Mouse (Mus musculus): ENCODE measurements around the gene Aqp9. TPM values are rescaled to one million over a fixed set of nuclear protein-coding genes. Genes with fewer than 3 reads are reported as not detected.

Gene Aqp9
- polyA plus RNA-seq, 1 experiment from 2014 or later, result 0.74 TPM

DNA sequence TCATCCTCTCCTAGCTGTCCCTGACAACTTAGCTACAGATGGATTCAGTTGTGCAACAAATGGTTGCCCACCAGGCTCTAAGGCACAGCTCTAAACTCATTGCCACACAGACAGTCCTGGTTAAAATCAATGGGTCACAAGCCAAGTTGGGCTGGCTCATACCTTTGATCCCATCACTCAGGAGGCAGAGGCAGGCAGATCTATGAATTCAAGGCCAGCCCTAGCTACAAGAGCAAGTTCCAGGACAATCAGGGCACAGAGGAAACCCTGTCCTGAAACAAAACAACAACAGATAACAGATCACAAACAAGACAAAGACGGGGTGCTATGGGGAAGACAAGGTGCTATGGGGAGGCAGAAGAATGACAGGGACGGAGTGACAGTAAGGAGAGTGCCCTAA is 3.0 kb downstream of the Aqp9 start:
- H3K9me3 ChIP-seq, result no peaks in the 10 kb centered on the region
- H3K9ac ChIP-seq, result no peak overlapping the region
- no peak overlapping the region for H3K27ac ChIP-seq
- no peaks in the 10 kb centered on the region for H3K36me3 ChIP-seq
- peaks cover 13% of the 10 kb centered on the region; the same call in 1 of the 2 replicates for H3K4me1 ChIP-seq (replicated peaks)
- 89% methylated on average over 2 of the region's 2 CpGs for WGBS
- H3K4me3 ChIP-seq (replicated peaks), result no peak overlapping the region
- no peak overlapping the region for H3K4me2 ChIP-seq (replicated peaks)
- no peak for ATAC-seq
- H3K27me3 ChIP-seq (replicated peaks), result no peaks in the 10 kb centered on the region

DNA sequence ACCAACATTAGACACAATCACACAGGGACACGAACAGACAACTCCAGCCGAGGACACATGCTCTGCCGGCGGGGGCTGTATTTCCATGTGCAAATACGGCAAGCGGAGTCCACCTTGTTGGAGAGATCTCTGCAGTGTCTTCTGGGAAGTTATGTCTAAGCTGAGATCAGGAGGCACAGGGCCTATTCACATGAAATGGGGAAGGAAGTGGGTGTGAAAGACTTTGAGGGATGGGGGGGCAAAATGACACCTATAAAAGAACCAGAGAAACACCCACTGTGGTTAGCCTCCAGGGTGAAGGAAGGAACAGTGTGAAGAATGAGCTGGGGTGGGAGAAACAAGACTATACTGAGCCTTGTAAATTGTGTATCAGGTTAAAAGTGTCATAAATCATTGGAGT is 3.4 kb downstream of the Aqp9 start:
- Histone ChIP-seq H3K4me2 (replicated peaks) (no peak overlapping the region), H3K4me1 (replicated peaks) (peaks cover 13% of the 10 kb centered on the region; the same call in 1 of the 2 replicates), H3K9ac (no peak overlapping the region), H3K36me3 (no peaks in the 10 kb centered on the region), H3K4me3 (replicated peaks) (no peak overlapping the region), H3K27me3 (replicated peaks) (no peaks in the 10 kb centered on the region), H3K27ac (no peak overlapping the region), H3K9me3 (no peaks in the 10 kb centered on the region)
- 74% methylated on average over 6 of the region's 6 CpGs for WGBS
- no peak for ATAC-seq

DNA sequence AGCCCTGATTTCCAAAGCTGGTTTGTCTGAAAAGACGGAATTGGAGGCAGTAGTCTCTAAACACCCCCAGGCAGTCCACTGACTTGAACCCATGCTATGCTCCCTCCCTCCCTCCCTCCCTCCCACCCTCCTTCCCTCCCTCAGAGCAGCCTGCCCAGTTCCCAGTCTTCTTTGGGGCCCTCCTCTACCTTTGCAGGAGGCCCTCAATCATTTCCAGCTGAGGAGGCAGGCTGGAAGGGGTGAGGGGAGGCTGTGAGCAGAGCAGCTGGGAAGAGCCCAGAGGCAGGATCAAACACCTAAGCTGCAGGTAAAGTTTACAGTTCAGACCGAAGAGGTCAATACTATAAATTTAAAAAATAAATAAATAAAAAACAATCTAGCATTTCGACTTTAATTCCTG is 4.1 kb downstream of the Aqp9 start:
- H3K4me2 ChIP-seq (replicated peaks), result no peak overlapping the region
- H3K4me3 ChIP-seq (replicated peaks), result no peak overlapping the region
- 67% methylated on average over 3 of the region's 3 CpGs for WGBS
- H3K9ac ChIP-seq, result no peak overlapping the region
- H3K36me3 ChIP-seq, result no peaks in the 10 kb centered on the region
- H3K4me1 ChIP-seq (replicated peaks), result peaks cover 13% of the 10 kb centered on the region; the same call in 1 of the 2 replicates
- no peaks in the 10 kb centered on the region for H3K9me3 ChIP-seq
- H3K27me3 ChIP-seq (replicated peaks), result no peaks in the 10 kb centered on the region
- peak; percentile 20; the same call in 1 of the 2 replicates for ATAC-seq
- H3K27ac ChIP-seq, result no peak overlapping the region

DNA sequence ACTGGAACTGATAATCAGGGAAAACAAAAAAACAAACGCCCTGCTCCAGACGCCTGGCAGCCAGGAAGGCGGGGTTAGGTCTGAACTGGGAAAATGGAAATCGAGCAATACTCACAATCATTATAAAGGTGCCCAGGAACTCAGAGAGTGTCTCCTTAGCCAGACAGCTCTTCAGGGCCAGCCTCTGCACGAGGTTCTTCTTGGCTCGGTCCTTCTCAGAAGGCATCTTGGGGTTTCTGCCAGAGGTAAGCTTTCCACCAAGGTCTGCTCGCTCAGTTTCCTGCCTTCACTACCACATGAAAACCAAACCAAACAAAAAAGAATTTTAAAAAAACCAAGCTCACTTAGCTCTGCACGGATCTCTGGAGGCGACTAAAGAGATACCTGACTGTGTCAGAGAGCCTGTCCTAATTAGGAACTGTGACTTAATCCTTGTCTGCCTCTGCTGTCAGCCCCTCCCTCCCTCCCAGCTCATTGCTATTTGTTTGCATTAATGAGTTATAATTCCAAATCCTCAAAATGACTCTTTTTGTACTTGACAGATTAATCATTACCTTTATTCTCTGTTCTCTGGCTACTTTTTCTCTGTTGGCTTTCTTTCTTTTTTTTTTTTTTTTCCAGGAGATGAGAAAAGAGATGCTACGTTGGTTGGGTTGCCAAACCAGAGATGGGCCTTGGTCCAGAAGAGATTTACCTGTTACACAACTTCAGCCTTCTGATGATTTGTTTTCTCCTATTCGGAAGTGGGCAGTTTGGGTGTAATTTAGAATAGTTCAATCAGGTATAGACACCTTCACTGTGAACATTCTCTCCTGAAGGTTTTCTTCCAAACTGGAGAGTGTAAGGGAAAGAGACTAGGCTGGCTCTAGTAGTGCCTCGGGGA is 5.4 kb downstream of the Aqp9 start:
- Histone ChIP-seq H3K4me1 (replicated peaks) (peaks cover 7% of the 10 kb centered on the region; the same call in 1 of the 2 replicates), H3K27me3 (replicated peaks) (no peaks in the 10 kb centered on the region), H3K4me3 (replicated peaks) (no peak overlapping the region), H3K4me2 (replicated peaks) (no peak overlapping the region), H3K9me3 (no peaks in the 10 kb centered on the region), H3K9ac (no peak overlapping the region), H3K27ac (no peak overlapping the region), H3K36me3 (no peaks in the 10 kb centered on the region)
- no peak for ATAC-seq
- 63% methylated on average over 12 of the region's 12 CpGs for WGBS

DNA sequence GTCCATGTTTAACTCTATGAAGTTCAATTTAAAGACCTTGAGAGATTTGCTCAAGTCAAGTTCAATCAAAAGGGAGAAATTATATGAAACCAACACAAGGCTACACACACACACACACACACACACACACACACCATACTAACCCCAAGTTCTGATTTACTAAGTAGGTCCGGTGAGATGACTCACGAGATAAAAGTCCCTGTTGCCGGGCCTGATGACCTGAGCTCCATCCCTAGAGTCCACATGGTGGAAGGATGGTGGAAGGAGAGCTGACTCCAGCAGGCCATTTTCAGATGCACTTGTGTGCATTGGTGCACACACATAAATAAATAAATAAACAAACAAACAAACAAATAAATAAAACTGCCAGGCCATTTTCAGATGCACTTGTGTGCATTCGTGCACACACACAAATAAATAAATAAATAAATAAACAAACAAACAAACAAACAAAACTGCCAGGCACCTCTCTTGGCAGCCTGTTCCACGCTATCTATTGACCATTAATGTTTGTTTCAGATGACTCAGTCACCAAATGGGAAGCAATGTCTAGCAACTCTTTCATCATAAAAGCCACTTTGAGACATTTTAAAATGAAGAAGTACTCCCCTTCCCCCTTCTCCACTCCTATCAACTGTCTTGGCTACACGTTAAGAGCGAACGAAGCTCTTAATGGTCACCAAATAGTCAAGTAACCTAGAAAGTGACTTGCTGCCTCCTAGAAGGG is 6.2 kb downstream of the Aqp9 start:
- Histone ChIP-seq H3K36me3 (no peaks in the 10 kb centered on the region), H3K4me2 (replicated peaks) (no peak overlapping the region), H3K9ac (no peak overlapping the region), H3K27ac (no peak overlapping the region), H3K4me1 (replicated peaks) (0 out of 2 replicates have a peak, but pooled peaks cover 3% of the 10 kb centered on the region), H3K4me3 (replicated peaks) (no peak overlapping the region), H3K9me3 (no peaks in the 10 kb centered on the region), H3K27me3 (replicated peaks) (no peaks in the 10 kb centered on the region)
- ATAC-seq, result no peak
- 89% methylated on average over 8 of the region's 8 CpGs for WGBS

DNA sequence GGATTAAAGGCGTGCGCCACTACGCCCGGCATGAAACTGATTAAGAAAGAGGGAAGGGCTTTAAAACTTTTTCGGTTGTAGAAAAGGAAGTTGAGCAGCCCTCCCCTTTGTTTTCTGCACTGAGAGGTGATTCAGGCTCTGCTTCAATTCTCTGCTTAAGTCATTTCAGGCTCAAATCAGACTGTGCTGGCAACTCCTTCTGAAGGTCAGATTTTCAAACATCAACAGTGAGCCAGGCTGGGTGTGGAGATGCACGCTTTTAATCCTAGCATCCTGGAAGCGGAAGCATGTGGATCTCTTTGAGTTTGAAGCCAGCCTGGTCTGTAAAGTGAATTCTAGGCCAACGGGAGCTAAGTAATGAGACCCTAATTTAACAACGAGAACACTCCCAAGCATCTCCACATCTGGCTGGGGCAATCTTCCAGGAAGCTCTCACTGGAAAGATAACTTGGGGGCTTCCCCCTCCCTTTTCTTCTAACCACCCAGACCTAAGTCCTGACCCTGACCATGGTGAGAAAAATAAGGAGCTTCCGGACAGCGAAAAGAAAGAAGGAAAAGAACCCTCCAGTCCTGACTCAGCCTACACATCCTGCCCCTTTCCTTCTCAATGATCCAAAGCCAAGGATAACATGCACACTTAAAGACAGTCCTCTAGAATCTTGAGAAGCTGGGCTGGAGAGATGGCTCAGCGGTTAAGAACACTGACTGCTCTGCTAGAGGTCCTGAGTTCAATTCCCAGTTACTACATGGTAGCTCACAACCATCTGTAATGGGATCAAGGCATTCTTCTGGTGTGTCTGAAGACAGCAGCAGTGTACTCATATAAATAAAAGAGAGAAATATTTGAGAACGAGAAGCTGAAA is 7.4 kb downstream of the Aqp9 start:
- Histone ChIP-seq H3K9ac (no peak overlapping the region), H3K4me1 (replicated peaks) (0 out of 2 replicates have a peak, but pooled peaks cover 3% of the 10 kb centered on the region), H3K4me3 (replicated peaks) (no peak overlapping the region), H3K9me3 (no peaks in the 10 kb centered on the region), H3K4me2 (replicated peaks) (no peak overlapping the region), H3K36me3 (no peaks in the 10 kb centered on the region), H3K27me3 (replicated peaks) (no peaks in the 10 kb centered on the region), H3K27ac (no peak overlapping the region)
- 81% methylated on average over 13 of the region's 13 CpGs for WGBS
- ATAC-seq, result no peak

DNA sequence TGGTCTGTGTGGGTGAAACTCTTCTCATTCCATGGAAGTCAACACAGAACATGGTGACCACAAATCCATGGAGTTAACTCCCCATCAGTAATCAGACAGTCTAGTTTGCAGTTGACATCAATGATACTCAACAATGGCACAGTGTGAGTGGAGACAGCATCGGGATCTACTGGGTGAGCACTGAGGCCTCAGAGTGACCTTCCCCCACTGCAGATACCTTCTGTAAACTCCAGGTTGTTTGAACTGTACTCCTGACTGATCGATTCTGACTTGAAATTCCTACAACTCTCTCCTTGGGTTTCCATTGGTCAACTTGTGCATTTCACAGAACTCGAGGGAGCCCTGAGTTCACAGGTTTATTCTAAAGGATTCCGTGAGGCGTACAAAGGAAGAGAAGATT is 8.8 kb downstream of the Aqp9 start:
- WGBS, result 71% methylated on average over 5 of the region's 5 CpGs
- no peak overlapping the region for H3K4me2 ChIP-seq (replicated peaks)
- H3K27ac ChIP-seq, result no peak overlapping the region
- H3K36me3 ChIP-seq, result no peaks in the 10 kb centered on the region
- H3K4me3 ChIP-seq (replicated peaks), result no peak overlapping the region
- no peaks in the 10 kb centered on the region for H3K4me1 ChIP-seq (replicated peaks)
- no peaks in the 10 kb centered on the region for H3K27me3 ChIP-seq (replicated peaks)
- H3K9ac ChIP-seq, result no peak overlapping the region
- H3K9me3 ChIP-seq, result no peaks in the 10 kb centered on the region
- no peak for ATAC-seq

DNA sequence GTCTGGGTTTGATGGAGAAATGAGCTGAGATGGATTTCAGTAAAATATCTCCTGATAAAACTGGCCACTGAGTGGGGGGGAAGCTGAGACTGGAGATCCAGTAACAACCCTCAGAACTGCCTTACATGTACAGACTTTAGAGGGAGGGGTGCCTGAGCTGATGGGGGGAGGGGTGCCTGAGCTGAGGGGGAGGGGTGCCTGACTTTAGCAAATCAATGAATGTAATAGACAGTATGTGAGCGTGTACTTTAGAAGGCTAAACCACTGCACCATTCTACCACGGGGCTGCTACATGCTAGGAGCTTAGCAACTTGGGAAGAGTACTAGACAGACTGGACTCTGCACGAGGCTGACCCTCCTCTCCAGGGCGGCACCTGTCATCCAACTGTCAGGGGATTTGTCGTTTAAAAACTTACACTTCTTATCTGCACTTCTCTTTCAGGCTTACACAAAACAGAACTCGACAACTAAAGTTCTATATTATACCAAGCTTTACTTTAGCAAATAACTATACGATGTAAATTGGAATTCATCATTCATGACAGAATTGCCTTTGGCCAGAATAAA is 9.3 kb downstream of the Aqp9 start:
- Histone ChIP-seq H3K4me2 (replicated peaks) (no peak overlapping the region), H3K4me3 (replicated peaks) (no peak overlapping the region), H3K9me3 (no peaks in the 10 kb centered on the region), H3K27ac (no peak overlapping the region), H3K27me3 (replicated peaks) (no peaks in the 10 kb centered on the region), H3K36me3 (no peaks in the 10 kb centered on the region), H3K9ac (no peak overlapping the region), H3K4me1 (replicated peaks) (no peaks in the 10 kb centered on the region)
- ATAC-seq, result no peak
- WGBS, result 70% methylated on average over 7 of the region's 7 CpGs

DNA sequence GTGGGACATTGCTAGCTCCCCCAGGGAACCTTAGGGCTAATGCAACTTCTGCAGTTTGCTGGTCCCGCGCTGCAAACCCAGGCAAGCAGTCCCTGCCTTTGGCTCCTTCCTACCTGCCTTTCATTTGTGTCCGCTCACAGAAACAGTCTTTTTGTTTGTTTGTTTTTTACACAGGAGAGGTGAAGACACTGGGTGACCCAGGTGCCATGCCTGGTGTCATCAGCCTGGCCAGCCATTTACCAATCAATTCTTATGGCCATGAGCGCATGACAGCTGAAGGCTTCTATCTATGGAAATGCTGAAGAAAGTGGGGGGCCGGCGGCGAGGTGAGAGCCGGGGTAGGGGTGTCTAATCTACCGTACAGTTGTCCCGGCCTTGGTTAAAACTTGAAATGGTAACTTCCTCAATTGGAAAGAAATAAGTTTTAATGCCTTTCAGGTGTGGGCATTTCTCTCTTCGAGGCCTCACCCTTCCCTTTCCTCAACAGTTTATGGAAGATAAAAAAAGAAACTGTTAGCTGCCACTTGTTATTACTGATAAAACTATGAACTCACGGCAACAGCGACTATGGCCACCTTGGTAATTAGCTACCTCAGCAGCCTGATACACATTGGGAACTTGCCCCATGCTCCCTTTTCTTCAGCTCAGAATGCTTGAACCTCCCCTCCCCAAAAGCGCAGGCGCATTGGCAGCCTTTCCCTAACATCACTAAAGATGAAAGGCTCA is 10.4 kb downstream of the Aqp9 start:
- no peaks in the 10 kb centered on the region for H3K9me3 ChIP-seq
- H3K4me2 ChIP-seq (replicated peaks), result no peak overlapping the region
- H3K27me3 ChIP-seq (replicated peaks), result no peaks in the 10 kb centered on the region
- no peak overlapping the region for H3K27ac ChIP-seq
- no peak overlapping the region for H3K4me3 ChIP-seq (replicated peaks)
- H3K9ac ChIP-seq, result no peak overlapping the region
- ATAC-seq, result no peak
- WGBS, result 89% methylated on average over 15 of the region's 15 CpGs
- H3K4me1 ChIP-seq (replicated peaks), result no peaks in the 10 kb centered on the region
- H3K36me3 ChIP-seq, result no peaks in the 10 kb centered on the region

DNA sequence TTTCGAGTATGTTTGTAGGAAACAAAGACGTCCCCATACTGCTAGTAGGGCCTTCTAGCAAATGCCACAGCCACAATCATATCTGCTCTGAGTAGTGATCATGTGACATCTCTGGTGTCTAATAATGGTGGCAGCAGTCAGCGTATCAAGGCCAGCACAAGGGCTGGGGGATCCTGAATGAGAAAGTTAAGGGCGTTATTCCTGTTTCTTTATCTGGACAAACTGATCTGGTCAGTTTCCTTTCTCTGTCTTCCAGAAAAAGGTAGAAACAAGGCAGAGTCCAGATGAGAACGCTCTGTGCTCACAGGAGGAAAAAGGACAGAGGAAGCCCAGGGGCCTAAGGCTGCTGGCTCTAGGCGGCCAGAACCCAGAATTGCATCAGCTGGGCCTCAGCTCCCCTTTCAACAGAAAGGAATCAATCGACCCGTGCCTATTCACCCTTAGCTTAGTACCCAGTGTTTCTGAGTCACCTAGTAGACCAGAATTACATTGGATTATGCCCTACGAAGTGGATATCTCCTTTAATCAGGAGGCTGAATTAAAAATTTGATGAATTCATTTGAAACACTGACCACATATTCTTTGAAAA is 11.9 kb downstream of the Aqp9 start:
- no peak for ATAC-seq
- no peaks in the 10 kb centered on the region for H3K9me3 ChIP-seq
- H3K27ac ChIP-seq, result no peak overlapping the region
- H3K9ac ChIP-seq, result no peak overlapping the region
- no peaks in the 10 kb centered on the region for H3K36me3 ChIP-seq
- WGBS, result 79% methylated on average over 9 of the region's 9 CpGs
- H3K4me3 ChIP-seq (replicated peaks), result no peak overlapping the region
- no peaks in the 10 kb centered on the region for H3K4me1 ChIP-seq (replicated peaks)
- H3K27me3 ChIP-seq (replicated peaks), result no peaks in the 10 kb centered on the region
- no peak overlapping the region for H3K4me2 ChIP-seq (replicated peaks)

DNA sequence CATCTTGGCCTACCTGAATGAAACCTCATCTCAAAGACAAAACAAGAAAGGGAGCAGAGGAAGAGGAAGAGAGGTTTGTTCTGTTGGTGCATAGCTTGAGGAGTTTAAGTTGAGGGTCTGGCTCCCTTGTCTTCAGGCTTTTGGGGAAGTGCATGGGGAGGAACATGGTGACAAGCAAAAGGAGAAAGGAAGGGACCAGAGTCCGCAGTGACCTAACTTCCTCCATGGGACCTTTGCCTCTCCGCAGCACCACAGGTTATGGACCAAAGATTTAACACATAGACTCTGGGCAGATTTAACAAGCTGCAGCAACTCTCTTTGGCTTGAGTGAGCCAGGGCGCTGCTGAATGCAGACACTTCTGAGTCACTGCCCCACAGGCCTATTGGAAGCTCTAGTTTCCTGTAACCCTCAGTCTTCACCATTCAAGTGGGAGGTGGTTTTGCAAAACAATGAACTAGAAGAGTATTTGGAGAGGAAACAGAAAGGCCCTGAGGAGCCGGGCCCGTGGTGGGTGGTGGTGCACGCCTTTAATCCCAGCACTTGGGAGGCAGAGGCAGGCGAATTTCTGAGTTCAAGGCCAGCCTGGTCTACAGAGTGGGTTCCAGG is 13.0 kb downstream of the Aqp9 start:
- Histone ChIP-seq H3K9ac (no peak overlapping the region), H3K9me3 (no peaks in the 10 kb centered on the region), H3K27me3 (replicated peaks) (no peaks in the 10 kb centered on the region), H3K4me1 (replicated peaks) (no peaks in the 10 kb centered on the region), H3K27ac (no peak overlapping the region), H3K4me2 (replicated peaks) (no peak overlapping the region), H3K36me3 (no peaks in the 10 kb centered on the region), H3K4me3 (replicated peaks) (no peak overlapping the region)
- no peak for ATAC-seq
- 86% methylated on average over 7 of the region's 7 CpGs for WGBS
